Mouse (Mus musculus) CH12.LX (cell line): ENCODE measurements around the gene Clip1. TPM values are rescaled to one million over a fixed set of nuclear protein-coding genes. Genes with fewer than 3 reads are reported as not detected.

Experiments
- DNase-seq: peaks from one replicate; pipeline ENCODE4 v3.0.0-alpha.2; 2013; ENCODE audit errors: extremely low read depth
- H3K27ac ChIP-seq: 2 replicates; pipeline ENCODE4 v1.5.1; 2012; ENCODE audit warnings: low read depth, mild to moderate bottlenecking, control low read depth, moderate library complexity; ENCODE audit not compliant: insufficient read depth
- H3K27me3 ChIP-seq: replicated peaks from 2 replicates; pipeline ENCODE3; 2012; ENCODE audit warnings: inconsistent platforms
- H3K36me3 ChIP-seq, 2 experiments: replicated peaks in 1 of 2; 2 replicates each; pipeline versions ENCODE3 to v1.6.1; 2012; ENCODE audit warnings: inconsistent platforms in 1 of 2, low read length in 1 of 2, mild to moderate bottlenecking in 1 of 2, mixed read lengths in 1 of 2, moderate library complexity in 1 of 2; ENCODE audit not compliant: control insufficient read depth in 1 of 2, insufficient read depth in 1 of 2
- H3K4me1 ChIP-seq, 2 experiments: 2 replicates each; pipeline ENCODE4 v1.6.1; 2012; ENCODE audit warnings: inconsistent platforms in 1 of 2, moderate library complexity in 1 of 2; ENCODE audit not compliant: insufficient read depth in 2 of 2, control insufficient read depth in 1 of 2
- H3K4me2 ChIP-seq: 2 replicates; pipeline ENCODE4 v1.6.1; 2012; ENCODE audit warnings: low read depth, mild to moderate bottlenecking, control low read depth; ENCODE audit not compliant: poor library complexity, insufficient read depth, severe bottlenecking
- H3K4me3 ChIP-seq, 3 experiments: fragments of 150-350 bp in 1 of 3; sonication (generic) in 1 of 3; replicated peaks in 1 of 3; 2 replicates each; pipeline versions ENCODE3 to v1.5.1; 2011 to 2012; ENCODE audit warnings: low read depth in 2 of 3, low read length in 2 of 3, mild to moderate bottlenecking in 2 of 3, moderate library complexity in 2 of 3, control low read depth in 1 of 3, improper control_type of control experiment in 1 of 3, inconsistent platforms in 1 of 3, mixed read lengths in 1 of 3; ENCODE audit not compliant: poor library complexity in 1 of 3
- H3K79me2 ChIP-seq: replicated peaks from 2 replicates; pipeline ENCODE4 v1.6.1; 2012; ENCODE audit warnings: mild to moderate bottlenecking, moderate library complexity; ENCODE audit not compliant: control insufficient read depth, poor library complexity, insufficient read depth, severe bottlenecking; ENCODE audit errors: extremely low read depth
- H3K9ac ChIP-seq: 2 replicates; pipeline ENCODE4 v1.6.1; 2012; ENCODE audit warnings: low read depth, mild to moderate bottlenecking, control low read depth, moderate library complexity; ENCODE audit not compliant: insufficient read depth
- H3K9me3 ChIP-seq: replicated peaks from 2 replicates; pipeline ENCODE3; 2012; ENCODE audit warnings: low read length, inconsistent platforms, mixed read lengths
- CHD1 ChIP-seq: IDR thresholded peaks from 2 replicates; pipeline ENCODE4 v1.6.1; 2012; ENCODE audit warnings: low read depth, low read length, improper control_type of control experiment, inconsistent platforms
- CHD2 ChIP-seq: IDR thresholded peaks from 2 replicates; pipeline ENCODE4 v1.6.1; 2011; ENCODE audit warnings: low read length, improper control_type of control experiment
- CTCF ChIP-seq, 2 experiments: IDR thresholded peaks in 1 of 2; conservative IDR thresholded peaks in 1 of 2; 2 replicates each; pipeline ENCODE4 v1.5.1; 2011 to 2012; ENCODE audit warnings: low read depth in 2 of 2, low read length in 2 of 2, improper control_type of control experiment in 1 of 2, inconsistent platforms in 1 of 2, mild to moderate bottlenecking in 1 of 2, moderate library complexity in 1 of 2
- E2F4 ChIP-seq: IDR thresholded peaks from 2 replicates; pipeline ENCODE4 v1.6.1; 2011; ENCODE audit warnings: low read depth, low read length, improper control_type of control experiment; ENCODE audit not compliant: insufficient replicate concordance
- ETS1 ChIP-seq: conservative IDR thresholded peaks from 2 replicates; pipeline ENCODE4 v1.6.1; 2012; ENCODE audit warnings: low read depth, mild to moderate bottlenecking, inconsistent platforms, low read length, improper control_type of control experiment, moderate library complexity
- HCFC1 ChIP-seq: IDR thresholded peaks from 2 replicates; pipeline ENCODE4 v1.6.1; 2012; ENCODE audit warnings: low read depth, mild to moderate bottlenecking, inconsistent platforms, low read length, improper control_type of control experiment
- JUND ChIP-seq: conservative IDR thresholded peaks from 2 replicates; pipeline ENCODE4 v1.6.1; 2011; ENCODE audit warnings: low read depth, low read length, improper control_type of control experiment
- KAT2A ChIP-seq: IDR thresholded peaks from 2 replicates; pipeline ENCODE4 v1.6.1; 2012; ENCODE audit warnings: low read length, improper control_type of control experiment, inconsistent platforms; ENCODE audit not compliant: insufficient replicate concordance
- MAX ChIP-seq: IDR thresholded peaks from 2 replicates; pipeline ENCODE4 v1.6.1; 2011; ENCODE audit warnings: low read length, improper control_type of control experiment
- MAZ ChIP-seq: IDR thresholded peaks from 2 replicates; pipeline ENCODE4 v1.6.1; 2012; ENCODE audit warnings: low read depth, mild to moderate bottlenecking, inconsistent platforms, low read length, improper control_type of control experiment, moderate library complexity
- MYC ChIP-seq: IDR thresholded peaks from 2 replicates; pipeline ENCODE4 v1.6.1; 2011; ENCODE audit warnings: low read depth, mild to moderate bottlenecking, improper control_type of control experiment, low read length
- NELFE ChIP-seq: IDR thresholded peaks from 2 replicates; pipeline ENCODE4 v1.6.1; 2011; ENCODE audit warnings: low read depth, low read length, improper control_type of control experiment
- PAX5 ChIP-seq: IDR thresholded peaks from 2 replicates; pipeline ENCODE4 v1.6.1; 2012; ENCODE audit warnings: low read length, inconsistent platforms, mixed read lengths
- RAD21 ChIP-seq: IDR thresholded peaks from 2 replicates; pipeline ENCODE4 v1.6.1; 2011; ENCODE audit warnings: low read depth, mild to moderate bottlenecking, low read length, improper control_type of control experiment, moderate library complexity
- SIN3A ChIP-seq: IDR thresholded peaks from 2 replicates; pipeline ENCODE4 v1.6.1; 2012; ENCODE audit warnings: low read length, improper control_type of control experiment, inconsistent platforms
- SMC3 ChIP-seq: IDR thresholded peaks from 2 replicates; pipeline ENCODE4 v1.6.1; 2011; ENCODE audit warnings: low read depth, low read length, improper control_type of control experiment
- UBTF ChIP-seq: IDR thresholded peaks from 2 replicates; pipeline ENCODE4 v1.6.1; 2012; ENCODE audit warnings: low read depth, mild to moderate bottlenecking, inconsistent platforms, low read length, improper control_type of control experiment, moderate library complexity
- USF2 ChIP-seq: conservative IDR thresholded peaks from 2 replicates; pipeline ENCODE4 v1.6.1; 2011; ENCODE audit warnings: low read depth, low read length, improper control_type of control experiment
- ZNF384 ChIP-seq: IDR thresholded peaks from 2 replicates; pipeline ENCODE4 v1.6.1; 2012; ENCODE audit warnings: low read depth, low read length, improper control_type of control experiment, inconsistent platforms
- dilution Hi-C: fragments of 300-500 bp; cut with MboI; formaldehyde crosslinking; loops from 2 replicates; pipeline ENCODE4 v1.14.3; 2020; ENCODE audit warnings: low sequenced_read_pairs; ENCODE audit not compliant: extremely low pct_unique_long_range_greater_than_20kb, extremely low pct_ligation_motif_present
- in situ Hi-C: fragments of 300-500 bp; cut with MboI; formaldehyde crosslinking; loops from 3 replicates; pipeline ENCODE4 v1.14.3; 2019; ENCODE audit warnings: low sequenced_read_pairs, low pct_ligation_motif_present, low pct_unique_long_range_greater_than_20kb, mixed read lengths
- polyA plus RNA-seq: library from polyadenylated mRNA; unstranded; fragments of >175 nt; gene quantifications from 2 replicates; pipeline ENCODE4 v1.2.1, GENCODE M21; 2012; ENCODE audit warnings: low read depth; ENCODE audit not compliant: insufficient read length
- total RNA-seq, 2 experiments: library from RNA; depleted of rRNA; stranded (reverse); fragments of 300-350 nt in 1 of 2; fragments of >200 nt in 1 of 2; gene quantifications; 2 replicates each; pipeline ENCODE4 v1.2.3; 2012 to 2014

Clip1 gene
- total and polyA plus RNA-seq, 3 experiments: 24.9 to 42.9 (median 28.1) TPM

- no peak overlapping the region for H3K4me2 ChIP-seq
- H3K9me3 ChIP-seq: no peaks in the 10 kb centered on the region
- no peak overlapping the region for H3K9ac ChIP-seq
- no peaks in the 10 kb centered on the region for H3K79me2 ChIP-seq
- DNase-seq: peak; percentile 70
- H3K36me3 ChIP-seq: peaks cover 51 to 93% of the 10 kb centered on the region in 2 experiments
- TF ChIP-seq CHD2 (no peak), NELFE (0 out of 2 replicates have a peak, but pooled peaks have one; percentile 28), RAD21 (peak; percentile 70), PAX5 (no peak), SMC3 (peak; percentile 67), JUND (0 out of 2 replicates have a peak, but pooled peaks have one; percentile 12), MAX (peak; percentile 30; the same call in 1 of the 2 replicates), CTCF (conservative IDR thresholded peaks at IDR 0.05 in 1 of 2, IDR thresholded peaks at IDR 0.05 in 1 of 2; ENCODE audit: low read depth in 2 of 2, low read length in 2 of 2) (peak; percentile 85 to 86), MYC (0 out of 2 replicates have a peak, but pooled peaks have one; percentile 48)
- peaks cover 0 to 5% of the 10 kb centered on the region in 2 experiments; a peak in 2 of 4 replicates for H3K4me1 ChIP-seq
- no peaks in the 10 kb centered on the region for H3K27me3 ChIP-seq
- in situ Hi-C loops: no loop called here
- no peak overlapping the region for H3K4me3 ChIP-seq
- dilution Hi-C loops: no loop called here
- no peak overlapping the region for H3K27ac ChIP-seq
Measured at GRCm38 (mm10) chr5:123609843-123610242, 74.6 kb downstream of the Clip1 start.

- Histone ChIP-seq H3K27ac (no peak overlapping the region), H3K4me1 (peaks cover 0 to 5% of the 10 kb centered on the region in 2 experiments; a peak in 2 of 4 replicates), H3K27me3 (no peaks in the 10 kb centered on the region), H3K9ac (no peak overlapping the region), H3K4me2 (no peak overlapping the region)
- DNase-seq: no peak
- dilution Hi-C loops: no loop called here
- TF ChIP-seq SIN3A: no peak
- TF ChIP-seq MAZ: no peak
- TF ChIP-seq MAX: no peak
- TF ChIP-seq UBTF: no peak
- no peak for TF ChIP-seq CHD1
- TF ChIP-seq, all 38 proteins: peak for 0
- in situ Hi-C loops: no loop called here
- no peaks in the 10 kb centered on the region for H3K9me3 ChIP-seq
- no peak overlapping the region for H3K4me3 ChIP-seq
- H3K79me2 ChIP-seq: no peaks in the 10 kb centered on the region
- peaks cover 46 to 91% of the 10 kb centered on the region in 2 experiments for H3K36me3 ChIP-seq
Measured at GRCm38 (mm10) chr5:123609416-123609815, 75.0 kb downstream of the Clip1 start.

DNA sequence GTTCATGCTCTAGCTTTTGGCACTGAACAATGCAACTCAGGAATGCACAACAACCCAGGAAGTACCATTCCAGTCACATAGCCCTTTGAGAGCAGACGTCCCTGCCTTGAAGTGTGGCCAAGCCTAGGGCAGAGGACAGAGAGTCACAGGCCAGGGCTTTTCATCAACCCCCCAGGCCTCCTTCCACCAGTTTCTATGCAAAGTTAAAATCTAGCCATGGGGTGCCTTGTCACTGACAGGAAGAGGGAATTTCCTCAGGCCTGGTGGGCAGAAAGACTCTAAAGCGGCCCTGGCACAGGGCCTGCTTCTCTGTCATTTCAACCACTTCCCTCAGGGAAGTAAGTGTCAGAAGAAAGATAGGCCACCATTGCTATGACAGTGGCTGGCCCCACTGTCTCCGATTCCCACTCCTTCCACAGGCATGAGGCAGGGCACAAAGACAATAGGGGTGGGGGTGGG lies 77.2 kb downstream of the Clip1 start:
- Histone ChIP-seq H3K27ac (no peak overlapping the region), H3K4me2 (no peak overlapping the region), H3K4me3 (no peak overlapping the region), H3K4me1 (peaks cover 0 to 5% of the 10 kb centered on the region in 2 experiments; a peak in 2 of 4 replicates), H3K36me3 (peaks cover 39 to 86% of the 10 kb centered on the region in 2 experiments), H3K79me2 (no peaks in the 10 kb centered on the region; the same call in 1 of the 2 replicates), H3K9ac (no peak overlapping the region), H3K27me3 (no peaks in the 10 kb centered on the region), H3K9me3 (no peaks in the 10 kb centered on the region)
- TF ChIP-seq HCFC1 (no peak), USF2 (no peak), KAT2A (no peak), E2F4 (no peak), ETS1 (no peak), RAD21 (no peak), ZNF384 (no peak)
- in situ Hi-C loops (no loop called here), dilution Hi-C loops (no loop called here)
- DNase-seq: no peak
